Mouse (Mus musculus): ENCODE data around the gene Kcnh1. TPM values are rescaled to one million over a fixed set of nuclear protein-coding genes. Genes with fewer than 3 reads are reported as not detected.

Kcnh1 gene
- polyA plus RNA-seq, 1 experiment: 30.9 TPM

DNA sequence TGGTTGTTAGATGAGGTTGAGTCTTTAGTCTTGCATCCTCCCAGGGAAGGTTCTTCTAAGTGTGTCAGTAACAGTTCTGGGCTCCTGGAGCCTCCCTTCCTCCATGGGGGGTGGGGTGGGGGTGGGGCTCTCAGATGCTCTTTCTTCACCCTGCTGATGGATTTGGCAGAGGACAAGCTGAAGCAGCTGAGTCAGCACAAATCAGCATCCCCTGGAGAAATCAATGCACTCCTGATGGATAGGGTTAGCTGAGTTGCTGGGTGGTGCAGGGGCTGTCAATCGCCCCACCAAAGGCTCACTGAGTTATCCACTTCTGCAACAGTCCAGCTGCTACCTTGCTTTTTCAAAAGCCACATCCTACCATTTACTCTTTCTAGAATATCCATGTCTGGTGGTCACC, 329.1 kb downstream of the Kcnh1 start:
- TF ChIP-seq CTCF (IDR thresholded peaks at IDR 0.05; ENCODE audit: extremely low read depth, insufficient read depth, low read length) (no peak), POLR2A (IDR thresholded peaks at IDR 0.05; ENCODE audit: extremely low read depth, insufficient read depth, low read length) (no peak)
- Histone ChIP-seq H3K4me1 (ENCODE audit: control insufficient read depth, insufficient read depth, low read length) (no peaks in the 10 kb centered on the region), H3K4me3 (ENCODE audit: insufficient read depth, low read length) (no peak overlapping the region), H3K27ac (ENCODE audit: insufficient read depth, low read length) (no peak overlapping the region)

DNA sequence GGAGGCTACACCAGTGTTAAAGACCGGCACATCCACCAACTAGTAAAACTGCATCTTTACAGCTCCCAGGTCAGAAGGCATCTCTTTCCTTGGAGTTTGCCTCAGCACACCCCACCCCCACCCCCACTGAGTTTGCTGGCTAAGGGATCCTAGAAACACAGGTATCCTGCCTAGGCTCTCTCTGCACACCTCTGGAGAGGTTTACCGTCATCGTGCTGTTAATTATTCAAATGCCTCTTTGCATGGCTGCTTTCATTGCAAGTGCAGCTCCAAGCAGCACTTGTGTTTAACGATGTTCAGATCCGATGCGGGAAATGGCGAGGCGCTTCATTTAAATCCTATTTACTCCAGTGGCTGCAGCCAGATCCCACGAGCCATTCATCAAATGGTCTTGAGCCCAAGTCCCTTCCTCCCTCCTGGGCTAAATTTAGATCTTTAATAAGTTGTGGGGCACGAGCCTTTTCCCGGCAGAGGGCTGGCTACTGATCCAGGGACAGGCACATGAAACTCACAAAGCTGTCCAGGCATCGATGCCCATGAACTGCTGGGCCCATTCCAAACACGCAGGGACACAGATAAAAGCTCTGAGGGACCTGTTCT, 330.4 kb downstream of the Kcnh1 start:
- no peak for TF ChIP-seq POLR2A (IDR thresholded peaks at IDR 0.05; ENCODE audit: extremely low read depth, insufficient read depth, low read length)
- TF ChIP-seq CTCF (IDR thresholded peaks at IDR 0.05; ENCODE audit: extremely low read depth, insufficient read depth, low read length): no peak
- H3K27ac ChIP-seq (ENCODE audit: insufficient read depth, low read length): no peak overlapping the region
- no peak overlapping the region for H3K4me3 ChIP-seq (ENCODE audit: insufficient read depth, low read length)
- H3K4me1 ChIP-seq (ENCODE audit: control insufficient read depth, insufficient read depth, low read length): no peaks in the 10 kb centered on the region

DNA sequence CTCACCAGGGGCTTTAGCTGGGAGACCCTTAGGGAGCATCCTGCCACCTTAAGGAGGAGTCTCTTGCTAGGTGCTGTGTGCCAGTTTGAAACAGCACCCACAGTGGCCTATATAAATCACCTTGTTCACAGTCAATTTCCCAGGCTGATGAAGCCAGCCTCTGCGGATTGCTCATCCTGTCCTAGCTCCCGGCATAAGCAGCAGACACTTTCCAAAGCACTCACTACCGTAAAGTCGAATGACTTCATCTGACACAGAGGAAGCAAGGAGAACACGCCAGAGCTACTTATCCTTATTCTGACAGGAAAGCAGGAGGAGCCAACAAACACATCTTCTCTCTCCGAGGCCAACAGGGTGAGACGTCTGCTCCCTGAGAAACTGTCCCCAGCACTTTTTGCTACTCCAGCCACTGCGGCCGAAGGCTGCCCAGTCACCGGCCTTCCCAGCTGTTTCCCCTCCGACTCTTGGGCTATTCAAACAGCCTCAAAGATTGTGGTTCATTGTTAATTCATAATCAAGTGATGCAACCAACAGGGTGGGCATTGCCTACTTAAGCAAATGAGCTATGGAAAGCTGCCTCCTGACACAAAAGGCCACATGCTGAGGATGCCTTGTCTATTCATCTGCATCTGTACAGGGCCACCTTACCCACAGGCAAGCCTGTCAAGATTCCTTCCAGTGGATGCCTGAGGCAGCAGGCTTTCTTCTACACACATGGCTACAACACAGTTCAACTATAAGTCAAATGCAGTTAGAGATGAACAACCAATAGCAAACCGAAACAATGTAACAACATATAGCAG, 332.0 kb downstream of the Kcnh1 start:
- no peak overlapping the region for H3K4me3 ChIP-seq (ENCODE audit: insufficient read depth, low read length)
- H3K4me1 ChIP-seq (ENCODE audit: control insufficient read depth, insufficient read depth, low read length): no peaks in the 10 kb centered on the region; the same call in 1 of the 2 replicates
- no peak overlapping the region for H3K27ac ChIP-seq (ENCODE audit: insufficient read depth, low read length)
- TF ChIP-seq CTCF (IDR thresholded peaks at IDR 0.05; ENCODE audit: extremely low read depth, insufficient read depth, low read length) (no peak), POLR2A (IDR thresholded peaks at IDR 0.05; ENCODE audit: extremely low read depth, insufficient read depth, low read length) (no peak)

DNA sequence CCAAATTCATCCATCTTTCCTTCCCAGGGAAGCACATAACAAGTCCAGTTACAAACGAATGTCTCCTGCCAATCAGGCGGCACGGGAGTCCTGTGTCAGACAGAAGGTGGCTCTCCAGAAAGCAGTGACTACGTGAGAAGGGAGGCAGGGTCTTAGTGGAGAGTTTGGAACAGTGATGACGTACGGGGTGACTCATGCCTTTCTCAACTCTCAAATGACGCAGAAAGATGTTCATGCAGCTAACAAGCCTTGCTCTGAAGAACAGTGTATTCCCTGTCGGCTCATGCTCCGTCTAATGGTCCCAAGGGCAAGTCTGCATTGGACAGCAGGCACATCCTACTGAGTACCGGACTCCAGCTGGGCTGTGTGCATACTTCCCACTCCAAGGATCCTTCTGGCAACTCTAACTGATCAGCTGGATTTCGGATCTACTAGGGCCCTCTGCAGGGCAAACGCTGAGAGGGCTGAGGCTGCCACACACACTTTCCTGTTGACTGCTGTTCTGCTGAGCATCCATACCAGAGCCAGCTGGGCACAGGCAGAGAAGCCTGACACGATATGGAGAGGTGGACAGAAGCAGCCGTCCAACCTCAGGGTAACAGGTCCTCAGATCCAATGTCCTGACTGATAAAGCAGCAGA, 335.3 kb downstream of the Kcnh1 start:
- TF ChIP-seq CTCF (IDR thresholded peaks at IDR 0.05; ENCODE audit: extremely low read depth, insufficient read depth, low read length) (0 out of 2 replicates have a peak, but pooled peaks have one; percentile 9), POLR2A (IDR thresholded peaks at IDR 0.05; ENCODE audit: extremely low read depth, insufficient read depth, low read length) (no peak)
- Histone ChIP-seq H3K27ac (ENCODE audit: insufficient read depth, low read length) (no peak overlapping the region), H3K4me3 (ENCODE audit: insufficient read depth, low read length) (no peak overlapping the region), H3K4me1 (ENCODE audit: control insufficient read depth, insufficient read depth, low read length) (no peaks in the 10 kb centered on the region; the same call in 1 of the 2 replicates)

DNA sequence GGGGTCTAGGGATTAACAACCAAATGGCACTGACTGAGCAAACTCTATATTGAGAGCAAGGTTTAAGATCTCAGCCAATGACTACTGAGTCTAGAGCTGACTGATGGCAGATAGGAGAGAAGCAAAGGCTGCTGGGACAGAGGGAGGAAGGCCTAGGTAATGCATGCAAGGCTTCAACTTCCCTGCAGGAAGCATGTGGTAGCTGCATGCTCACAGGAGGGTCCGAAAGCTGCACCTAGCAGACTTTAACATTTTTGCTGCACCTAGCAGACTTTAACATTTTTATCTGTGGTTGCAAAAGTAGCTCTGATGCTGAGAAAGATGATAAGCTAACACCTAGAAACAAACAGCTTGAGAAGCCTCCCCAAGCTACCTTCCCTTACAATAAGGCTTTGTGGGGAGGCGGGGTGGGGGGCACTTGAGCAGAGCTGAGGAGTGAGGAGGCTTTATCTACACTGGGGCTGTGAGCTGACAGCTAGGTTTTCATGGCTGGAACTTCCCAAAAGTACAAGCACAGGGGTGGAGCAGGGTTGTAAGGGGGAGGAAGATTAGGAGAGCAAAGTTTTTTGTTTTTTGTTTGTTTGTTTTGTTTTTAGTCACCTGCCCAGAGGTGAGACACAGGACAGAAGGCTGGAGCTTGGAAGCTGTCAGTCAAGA, 341.0 kb downstream of the Kcnh1 start:
- H3K4me3 ChIP-seq (ENCODE audit: insufficient read depth, low read length): no peak overlapping the region
- H3K27ac ChIP-seq (ENCODE audit: insufficient read depth, low read length): no peak overlapping the region
- TF ChIP-seq POLR2A (IDR thresholded peaks at IDR 0.05; ENCODE audit: extremely low read depth, insufficient read depth, low read length): no peak
- no peaks in the 10 kb centered on the region; the same call in 1 of the 2 replicates for H3K4me1 ChIP-seq (ENCODE audit: control insufficient read depth, insufficient read depth, low read length)

DNA sequence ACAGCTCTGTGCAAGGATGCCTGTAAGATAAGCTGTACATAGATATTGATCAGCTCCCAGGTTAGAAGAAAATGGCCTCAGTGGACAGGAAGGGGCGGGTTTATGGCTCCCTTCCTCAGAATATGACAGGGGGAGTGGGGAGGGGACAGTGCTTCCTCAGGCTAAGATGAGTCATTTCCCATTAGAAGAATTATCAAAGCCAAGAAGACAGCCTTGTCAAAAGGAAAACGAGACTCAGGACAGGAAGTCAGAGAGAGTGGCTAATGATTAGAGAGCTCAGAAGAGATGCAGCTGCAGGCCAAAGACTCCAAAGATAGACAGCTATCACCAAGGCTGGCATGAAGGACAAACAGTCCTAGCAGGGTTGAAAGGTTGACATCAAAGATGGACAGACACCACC, 341.6 kb downstream of the Kcnh1 start:
- H3K4me1 ChIP-seq (ENCODE audit: control insufficient read depth, insufficient read depth, low read length): no peaks in the 10 kb centered on the region
- H3K27ac ChIP-seq (ENCODE audit: insufficient read depth, low read length): no peak overlapping the region
- H3K4me3 ChIP-seq (ENCODE audit: insufficient read depth, low read length): no peak overlapping the region
- no peak for TF ChIP-seq POLR2A (IDR thresholded peaks at IDR 0.05; ENCODE audit: extremely low read depth, insufficient read depth, low read length)
- no peak for TF ChIP-seq CTCF (IDR thresholded peaks at IDR 0.05; ENCODE audit: extremely low read depth, insufficient read depth, low read length)

DNA sequence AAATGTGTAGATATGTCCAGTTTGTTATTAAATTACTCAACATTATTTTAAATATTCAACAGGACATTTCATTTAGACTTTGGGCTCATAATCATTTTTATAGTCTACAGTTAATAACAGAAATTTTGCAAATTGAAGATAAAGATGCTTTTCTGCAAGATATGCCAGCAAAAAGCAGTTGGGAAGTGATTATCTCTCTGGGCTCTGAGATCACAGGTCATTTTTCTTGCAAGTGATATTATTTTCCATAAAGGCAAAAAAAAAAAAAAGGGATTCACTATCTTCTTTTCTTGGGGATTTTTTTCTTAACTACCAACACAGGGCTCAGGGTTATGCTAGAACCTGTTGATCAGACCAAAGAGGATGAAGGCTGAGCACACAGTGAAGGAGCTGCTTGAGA, 342.4 kb downstream of the Kcnh1 start:
- H3K4me1 ChIP-seq (ENCODE audit: control insufficient read depth, insufficient read depth, low read length): no peaks in the 10 kb centered on the region
- no peak for TF ChIP-seq CTCF (IDR thresholded peaks at IDR 0.05; ENCODE audit: extremely low read depth, insufficient read depth, low read length)
- TF ChIP-seq POLR2A (IDR thresholded peaks at IDR 0.05; ENCODE audit: extremely low read depth, insufficient read depth, low read length): no peak

DNA sequence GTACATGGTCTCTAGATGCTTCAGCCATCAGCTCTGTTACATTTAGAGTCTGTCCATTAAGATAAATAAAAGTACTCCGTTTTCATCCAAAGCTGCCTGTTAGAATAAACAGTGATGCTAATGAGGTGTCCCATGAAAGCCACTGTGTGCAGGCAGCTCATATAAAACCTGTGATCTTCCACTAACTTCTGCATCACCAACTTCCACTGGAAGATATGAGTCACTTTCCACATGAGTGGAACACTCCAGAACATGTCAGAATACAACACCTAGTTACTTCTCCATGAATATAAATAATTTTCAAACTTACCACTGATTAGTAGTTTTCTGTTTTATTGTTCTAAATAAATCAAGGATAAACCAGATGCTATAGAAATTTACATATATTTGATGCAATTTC, 345.9 kb downstream of the Kcnh1 start:
- TF ChIP-seq CTCF (IDR thresholded peaks at IDR 0.05; ENCODE audit: extremely low read depth, insufficient read depth, low read length) (no peak), POLR2A (IDR thresholded peaks at IDR 0.05; ENCODE audit: extremely low read depth, insufficient read depth, low read length) (no peak)

More for the DNA sequence above, 342.4 kb downstream of the Kcnh1 start:
- no peak overlapping the region for H3K27ac ChIP-seq (ENCODE audit: insufficient read depth, low read length)
- no peak overlapping the region for H3K4me3 ChIP-seq (ENCODE audit: insufficient read depth, low read length)

DNA sequence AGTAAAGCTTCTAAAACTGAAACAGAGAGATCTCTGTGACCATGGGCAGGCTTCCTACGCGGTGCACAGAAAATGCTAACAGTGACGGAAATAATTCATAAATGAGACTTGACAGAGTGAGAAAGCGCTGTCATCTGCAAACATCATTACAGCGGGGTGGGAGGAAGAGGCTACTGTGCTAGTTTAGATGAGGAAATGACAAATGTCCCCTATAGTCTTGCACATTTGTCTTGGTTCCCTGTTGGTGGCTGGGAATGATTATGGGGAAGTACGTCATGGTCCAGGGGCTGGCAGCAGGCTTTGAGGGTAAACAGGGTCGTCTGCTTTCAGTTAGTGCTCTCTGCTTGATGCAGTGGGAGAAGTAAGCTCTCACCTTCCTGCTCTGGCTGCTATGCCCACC, 346.6 kb downstream of the Kcnh1 start:
- no peaks in the 10 kb centered on the region for H3K4me1 ChIP-seq (ENCODE audit: control insufficient read depth, insufficient read depth, low read length)
- no peak overlapping the region for H3K27ac ChIP-seq (ENCODE audit: insufficient read depth, low read length)
- no peak overlapping the region for H3K4me3 ChIP-seq (ENCODE audit: insufficient read depth, low read length)
- TF ChIP-seq CTCF (IDR thresholded peaks at IDR 0.05; ENCODE audit: extremely low read depth, insufficient read depth, low read length) (no peak), POLR2A (IDR thresholded peaks at IDR 0.05; ENCODE audit: extremely low read depth, insufficient read depth, low read length) (no peak)

More for the DNA sequence above, 345.9 kb downstream of the Kcnh1 start:
- Histone ChIP-seq H3K4me1 (ENCODE audit: control insufficient read depth, insufficient read depth, low read length) (no peaks in the 10 kb centered on the region), H3K27ac (ENCODE audit: insufficient read depth, low read length) (no peak overlapping the region), H3K4me3 (ENCODE audit: insufficient read depth, low read length) (no peak overlapping the region)
